24 mouse cellular contexts compared by ENCODE assay signal in the genomic region with DNA sequence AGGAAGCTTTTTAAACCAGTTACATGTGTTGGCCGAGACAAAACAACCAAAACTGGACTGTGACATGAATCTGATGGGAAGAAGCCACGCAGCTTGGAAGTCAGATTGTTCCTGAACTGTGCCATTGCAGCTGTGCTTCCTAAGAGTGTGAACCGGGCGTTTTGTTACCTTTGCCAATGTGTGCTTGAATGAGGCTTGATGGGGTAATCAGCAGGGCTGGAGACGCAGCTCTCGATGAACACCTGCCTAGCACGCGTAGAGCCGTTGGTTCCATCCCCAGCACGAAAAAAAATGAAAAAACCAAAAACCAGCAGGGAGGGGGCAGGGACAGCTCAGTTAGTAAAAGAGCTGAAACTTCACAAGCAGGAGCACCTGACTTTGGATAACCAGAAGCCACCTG.
"Had no signal": no experiment of that assay in that cellular context is flagged by ENCODE, and none has a peak within 500 bp of the region (broad histone marks: within the 10 kb centered on the region; RNA-seq: fewer than 3 reads in every experiment).

No protein-coding gene starts in this region.

- H3K36me3 ChIP-seq: kidney, embryonic 15.5 days; liver, embryonic 12.5 days; liver, embryonic 15.5 days; lung, embryonic 15.5 days; neural tube, embryonic 12.5 days; neural tube, embryonic 15.5 days; stomach, embryonic 15.5 days had no signal

- H3K27ac ChIP-seq: kidney, embryonic 15.5 days; left cerebral cortex, adult 2 months; liver, embryonic 12.5 days; liver, embryonic 15.5 days; lung, embryonic 15.5 days; neural tube, embryonic 12.5 days; neural tube, embryonic 15.5 days; stomach, embryonic 15.5 days had no signal

- DNase-seq: kidney, adult 11 months; kidney, adult 8-10 months; kidney, postnatal 10 days; kidney, postnatal 36 days; layer of hippocampus, postnatal 36 days; liver; lung, adult 18-20 months; lung, postnatal 10 days; lung, postnatal 36 days; midbrain, embryonic 14.5 days; right cerebral cortex, adult 18-20 months; right cerebral cortex, postnatal 14 days; right cerebral cortex, postnatal 4 days had no signal

- H3K4me1 ChIP-seq: kidney, embryonic 15.5 days; liver, embryonic 12.5 days; liver, embryonic 15.5 days; lung, embryonic 15.5 days; megakaryocyte, embryonic 14.5 days; neural tube, embryonic 15.5 days; stomach, embryonic 15.5 days had no signal

- ATAC-seq: liver, embryonic 12.5 days had no signal

- H3K4me2 ChIP-seq: kidney, embryonic 15.5 days; limb, embryonic 13.5 days; liver, embryonic 12.5 days; liver, embryonic 15.5 days; lung, embryonic 15.5 days; midbrain, embryonic 11.5 days; neural tube, embryonic 12.5 days; neural tube, embryonic 15.5 days; stomach, embryonic 15.5 days had no signal

- H3K4me3 ChIP-seq: kidney, embryonic 15.5 days; left cerebral cortex, adult 2 months; limb, embryonic 13.5 days; liver, embryonic 12.5 days; liver, embryonic 15.5 days; lung, embryonic 15.5 days; megakaryocyte, embryonic 14.5 days; neural tube, embryonic 12.5 days; neural tube, embryonic 15.5 days; stomach, embryonic 15.5 days had no signal

- H3K9me3 ChIP-seq: kidney, embryonic 15.5 days; limb, embryonic 13.5 days; liver, embryonic 12.5 days; liver, embryonic 15.5 days; lung, embryonic 15.5 days; neural tube, embryonic 12.5 days; neural tube, embryonic 15.5 days; stomach, embryonic 15.5 days had no signal

- H3K9ac ChIP-seq: kidney, embryonic 15.5 days; limb, embryonic 13.5 days; liver, embryonic 12.5 days; liver, embryonic 15.5 days; lung, embryonic 15.5 days; neural tube, embryonic 12.5 days; neural tube, embryonic 15.5 days; stomach, embryonic 15.5 days had no signal

- H3K27me3 ChIP-seq: kidney, embryonic 15.5 days; limb, embryonic 13.5 days; liver, embryonic 12.5 days; liver, embryonic 15.5 days; lung, embryonic 15.5 days; megakaryocyte, embryonic 14.5 days; neural tube, embryonic 12.5 days; neural tube, embryonic 15.5 days; stomach, embryonic 15.5 days had no signal
